ENCODE assay signal across 16 mouse cellular contexts in the genomic region with DNA sequence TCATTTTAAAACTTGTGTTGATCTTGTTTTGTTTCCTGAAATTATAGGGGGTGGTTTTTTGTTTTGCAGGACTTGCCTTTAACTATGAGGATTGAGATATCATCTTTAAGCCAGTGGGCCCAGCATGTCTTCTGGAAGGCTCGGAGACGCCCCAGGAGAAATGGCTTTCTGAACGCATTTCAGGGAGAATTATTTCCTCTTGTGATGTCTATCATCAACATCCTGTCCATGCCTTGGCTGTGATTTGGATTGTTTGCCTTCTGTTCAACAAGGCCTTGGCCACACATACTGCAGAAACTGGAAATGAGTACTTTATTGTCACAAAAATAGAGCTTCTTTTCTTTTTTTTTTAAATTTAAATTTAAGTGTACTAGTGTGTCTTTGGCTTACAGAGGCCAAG.
"Had no signal": no experiment of that assay in that cellular context is flagged by ENCODE, and none has a peak within 500 bp of the region (broad histone marks: within the 10 kb centered on the region; RNA-seq: fewer than 3 reads in every experiment).

No protein-coding gene starts in this region.

- DNase-seq: retina, postnatal 1 day; right cerebral cortex, adult 18-20 months; right cerebral cortex, postnatal 14 days; right cerebral cortex, postnatal 25 days; right cerebral cortex, postnatal 4 days; spleen, adult 18-20 months; thymus, adult 18-20 months; thymus, adult 2 months; thymus, postnatal 14 days; thymus, postnatal 25 days; thymus, postnatal 36 days; thymus, postnatal 4 days had no signal

- H3K36me3 ChIP-seq: neural tube, embryonic 13.5 days; neural tube, embryonic 15.5 days; stomach, embryonic 15.5 days had no signal

- H3K4me1 ChIP-seq: neural tube, embryonic 13.5 days; neural tube, embryonic 15.5 days; stomach, embryonic 15.5 days had no signal

- H3K9ac ChIP-seq: neural tube, embryonic 13.5 days; neural tube, embryonic 15.5 days; stomach, embryonic 15.5 days had no signal

- H3K9me3 ChIP-seq: neural tube, embryonic 13.5 days; neural tube, embryonic 15.5 days; stomach, embryonic 15.5 days had no signal

- H3K27ac ChIP-seq: neural tube, embryonic 13.5 days; neural tube, embryonic 15.5 days; stomach, embryonic 15.5 days; stomach, postnatal 0 days had no signal

- H3K27me3 ChIP-seq: neural tube, embryonic 13.5 days; neural tube, embryonic 15.5 days; stomach, embryonic 15.5 days had no signal

- H3K4me3 ChIP-seq: neural tube, embryonic 13.5 days; neural tube, embryonic 15.5 days; stomach, embryonic 15.5 days had no signal

- H3K4me2 ChIP-seq: neural tube, embryonic 13.5 days; neural tube, embryonic 15.5 days; stomach, embryonic 15.5 days had no signal
